ENCODE assay signal across 9 mouse cellular contexts in the genomic region with DNA sequence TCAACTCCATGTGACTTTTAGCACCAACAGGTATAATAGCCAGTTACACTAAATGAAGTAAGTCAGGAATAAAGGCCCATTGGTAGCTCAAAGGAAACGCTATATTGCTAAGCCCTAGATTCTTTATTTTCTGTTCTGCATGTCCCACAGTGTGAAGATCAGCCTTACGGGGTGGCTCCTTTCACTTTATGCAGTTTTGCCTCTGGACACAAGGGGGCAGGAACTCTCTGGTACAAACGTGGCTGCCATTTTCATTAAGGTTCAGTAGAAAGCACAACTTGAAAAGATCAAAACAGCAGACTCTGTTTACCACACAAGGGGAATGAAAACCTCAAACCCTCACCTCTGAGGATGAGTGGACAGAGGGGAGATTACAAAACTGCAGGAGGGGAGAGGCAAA. TPM values are rescaled to one million over a fixed set of nuclear protein-coding genes. Genes with fewer than 3 reads are reported as not detected.
DNase-seq lines count a peak whose midpoint lies in the region; TF ChIP-seq lines count a peak whose summit lies in the region.
"Had no signal": no experiment of that assay in that cellular context is flagged by ENCODE, and none has a peak within 500 bp of the region (broad histone marks: within the 10 kb centered on the region; RNA-seq: fewer than 3 reads in every experiment).

No protein-coding gene starts in this region.

- no peaks in the 10 kb centered on the region for H3K9me3 ChIP-seq in ES-Bruce4 (replicated peaks; ENCODE audit: control insufficient read depth, insufficient read depth, low read length, poor library complexity, severe bottlenecking)
- H3K9me3 ChIP-seq: neural tube, embryonic 12.5 days had no signal

- H3K9ac ChIP-seq in ES-Bruce4 (ENCODE audit: low read depth, poor library complexity, severe bottlenecking): no peak overlapping the region
- H3K9ac ChIP-seq: neural tube, embryonic 12.5 days had no signal

- intact Hi-C loops in heart, postnatal 10 days (cut with DNase I): loop anchor here (10.0 kb wide), 1 partner anchor 857 kb away; no protein-coding TSS in a partner anchor
- intact Hi-C loops in heart, postnatal 25 days (cut with DNase I): no loop called here

- no peaks in the 10 kb centered on the region for H3K4me1 ChIP-seq in ES-Bruce4 (ENCODE audit: control insufficient read depth, insufficient read depth, low read length)
- H3K4me1 ChIP-seq: neural tube, embryonic 12.5 days had no signal

- H3K27ac ChIP-seq in ES-Bruce4 (ENCODE audit: insufficient read depth, low read length): no peak overlapping the region
- H3K27ac ChIP-seq: neural tube, embryonic 12.5 days had no signal

- H3K4me3 ChIP-seq in ES-Bruce4 (ENCODE audit: low read depth, low read length): no peak overlapping the region
- H3K4me3 ChIP-seq: neural tube, embryonic 12.5 days had no signal

- peak; percentile 27 to 52 for DNase-seq in heart, postnatal 10 days
- DNase-seq in heart, adult 9 months (ENCODE audit: low spot score in 2 of 2): no peak
- peak; percentile 67 for DNase-seq in 416B (ENCODE audit: low read depth)
- DNase-seq in embryo, embryonic 11.5 days (ENCODE audit: low read depth, low spot score): peak; percentile 26
- no peak for DNase-seq in layer of hippocampus, adult 9-10 months (ENCODE audit: low spot score)
- no peak for DNase-seq in urinary bladder, postnatal 25 days (ENCODE audit: low spot score)
- DNase-seq in heart, postnatal 25 days (ENCODE audit: low spot score): no peak

- TF ChIP-seq POLR2A in ES-Bruce4 (IDR thresholded peaks at IDR 0.05; ENCODE audit: insufficient read depth, low read length): no peak

- no peaks in the 10 kb centered on the region for H3K27me3 ChIP-seq in ES-Bruce4 (ENCODE audit: control insufficient read depth, insufficient read depth, low read length, poor library complexity, severe bottlenecking)
- H3K27me3 ChIP-seq: neural tube, embryonic 12.5 days had no signal

- no peak for TF ChIP-seq EP300 in ES-Bruce4 (IDR thresholded peaks at IDR 0.05; ENCODE audit: insufficient read depth, low read depth, low read length)

- peak; percentile 49 for TF ChIP-seq CTCF in ES-Bruce4 (IDR thresholded peaks at IDR 0.05; ENCODE audit: low read depth, low read length)

- no peaks in the 10 kb centered on the region; the same call in 1 of the 2 replicates for H3K36me3 ChIP-seq in ES-Bruce4 (ENCODE audit: control insufficient read depth, insufficient read depth, low read length, poor library complexity, severe bottlenecking)
- H3K36me3 ChIP-seq: neural tube, embryonic 12.5 days had no signal

RNA-seq across cellular contexts. Expression of gene Tmem144, which starts 40.9 kb away (rescaled TPM):
- 1 to 10 TPM; 9.4 to 9.7 TPM for total RNA-seq in heart, postnatal 10 days (2021)
- polyA plus RNA-seq in ES-Bruce4 (2011; ENCODE audit: insufficient read depth, insufficient read length, low read depth, missing spikeins): 15.8 and 17.0 TPM in 2 replicates
- 1 to 10 TPM; 8.1 to 9.1 TPM for total RNA-seq in heart, postnatal 25 days (2021)

Comparison
In these comparisons a context has a peak if more than half of its experiments do, and no peak if none do; other contexts are left out.
1. DNase-seq: peak in heart, postnatal 10 days (2 of 2), 416B (single experiment) and embryo, embryonic 11.5 days (single experiment); none in heart, adult 9 months (0 of 2), layer of hippocampus, adult 9-10 months (single experiment), urinary bladder, postnatal 25 days (single experiment) and heart, postnatal 25 days (single experiment).